Mouse (Mus musculus) retina, postnatal 1 day (tissue): ENCODE data around the gene 4930438A08Rik.

ENCODE experiments used
- DNase-seq: peaks from one replicate; pipeline ENCODE4 v3.0.0-alpha.2; 2012

Gene 4930438A08Rik

GRCm38 (mm10) chr11:58324614-58325229 lies 50.1 kb downstream of the 4930438A08Rik start:
- DNase-seq, result no peak

GRCm38 (mm10) chr11:58326781-58327180 lies 52.2 kb downstream of the 4930438A08Rik start:
- peak; percentile 23 for DNase-seq

GRCm38 (mm10) chr11:58329906-58330275 lies 55.3 kb downstream of the 4930438A08Rik start:
- no peak for DNase-seq

- peak; percentile 97 for DNase-seq
These were observed 55.9 kb downstream of the 4930438A08Rik start, which contains the start of the genes Zfp672 and Sh3bp5l for GRCm38 (mm10) chr11:58330276-58331148. Zfp672 (minus strand) TSS chr11:58330339. Sh3bp5l (plus strand) TSS chr11:58330724.

- no peak for DNase-seq
These were observed 56.5 kb downstream of the 4930438A08Rik start for GRCm38 (mm10) chr11:58331149-58331495.

- DNase-seq, result no peak
These were observed 56.9 kb downstream of the 4930438A08Rik start for GRCm38 (mm10) chr11:58331546-58331945.

GRCm38 (mm10) chr11:58334746-58335145 lies 60.1 kb downstream of the 4930438A08Rik start:
- no peak for DNase-seq
